9 mouse cellular contexts compared by ENCODE assay signal in the genomic region with DNA sequence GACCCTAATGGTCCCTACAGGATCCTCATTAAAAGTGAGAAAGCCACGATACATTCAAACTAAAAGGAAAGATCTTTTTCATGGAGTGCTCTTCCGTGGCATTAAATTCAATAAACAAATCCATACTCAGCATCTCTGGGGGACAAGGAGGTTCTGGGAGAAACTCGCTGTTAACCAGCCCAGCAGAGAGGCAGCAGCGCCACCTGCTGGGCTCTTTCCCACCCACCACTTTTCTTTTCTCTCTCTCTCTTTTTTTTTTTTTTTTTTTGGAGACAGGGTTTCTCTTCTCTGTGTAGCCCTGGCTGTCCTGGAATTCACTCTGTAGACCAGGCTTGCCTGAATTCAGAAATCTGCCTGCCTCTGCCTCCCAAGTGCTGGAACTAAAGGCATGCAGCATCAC. TPM values are rescaled to one million over a fixed set of nuclear protein-coding genes. Genes with fewer than 3 reads are reported as not detected.
DNase-seq lines count a peak whose midpoint lies in the region; ATAC-seq and TF ChIP-seq lines count a peak whose summit lies in the region.
"Had no signal": no experiment of that assay in that cellular context is flagged by ENCODE, and none has a peak within 500 bp of the region (broad histone marks: within the 10 kb centered on the region; RNA-seq: fewer than 3 reads in every experiment).

No protein-coding gene starts in this region.

- peak; percentile 73 for TF ChIP-seq CTCF in heart, postnatal 0 days (IDR thresholded peaks at IDR 0.05; ENCODE audit: low read depth)

- H3K4me1 ChIP-seq in heart, postnatal 0 days (ENCODE audit: control insufficient read depth, insufficient read depth): peaks cover 17% of the 10 kb centered on the region

- no peak; the same call in 1 of the 2 replicates for ATAC-seq in heart, postnatal 0 days (ENCODE audit: insufficient read depth, low read depth)
- peak; percentile 50 for ATAC-seq in inflammation-experienced regulatory T-cells, adult 6 months

- TF ChIP-seq EP300 in heart, postnatal 0 days (IDR thresholded peaks at IDR 0.05; ENCODE audit: low read depth): no peak

- H3K9ac ChIP-seq in heart, postnatal 0 days (replicated peaks; ENCODE audit: low read depth, low read length): no peak overlapping the region
- H3K9ac ChIP-seq: embryonic facial prominence, embryonic 12.5 days had no signal

- no peak overlapping the region for H3K4me3 ChIP-seq in heart, postnatal 0 days (ENCODE audit: low read depth, low read length)
- H3K4me3 ChIP-seq: embryonic facial prominence, embryonic 12.5 days had no signal

- WGBS in heart, postnatal 0 days: 7% methylated on average over 4 of the region's 4 CpGs

- peaks cover 29% of the 10 kb centered on the region for H3K36me3 ChIP-seq in heart, postnatal 0 days (replicated peaks; ENCODE audit: control insufficient read depth, insufficient read depth, low read length)

- DNase-seq in heart, postnatal 0 days (ENCODE audit: low spot score): peak; percentile 53
- DNase-seq in heart, adult 9 months (ENCODE audit: low spot score in 2 of 2): no peak
- peak; percentile 81 for DNase-seq in 3T3-L1 (ENCODE audit: low read depth, low spot score)
- DNase-seq in NIH3T3 (ENCODE audit: low read depth): peak; percentile 96
- peak; percentile 69 to 75 for DNase-seq in cerebellum, postnatal 36 days
- peak; percentile 63 for DNase-seq in lung, postnatal 10 days
- DNase-seq in testis, postnatal 10 days (ENCODE audit: low spot score): peak; percentile 81

- no peak overlapping the region for H3K4me2 ChIP-seq in heart, postnatal 0 days (ENCODE audit: low read depth, low read length)
- H3K4me2 ChIP-seq: embryonic facial prominence, embryonic 12.5 days had no signal

- H3K27ac ChIP-seq in heart, postnatal 0 days (ENCODE audit: low read depth): no peak overlapping the region
- H3K27ac ChIP-seq: embryonic facial prominence, embryonic 12.5 days had no signal

- peaks cover 35% of the 10 kb centered on the region for H3K27me3 ChIP-seq in heart, postnatal 0 days (ENCODE audit: control insufficient read depth, insufficient read depth, low read length)

- H3K9me3 ChIP-seq in heart, postnatal 0 days (replicated peaks; ENCODE audit: control insufficient read depth, low read length): no peaks in the 10 kb centered on the region
- H3K9me3 ChIP-seq: embryonic facial prominence, embryonic 12.5 days had no signal

RNA-seq across cellular contexts. Expression of a gene that starts 18.4 kb away (rescaled TPM):
- 2.6 and 5.5 TPM in 2 replicates for total RNA-seq in heart, postnatal 0 days (2014; rRNA removed; ENCODE audit: low replicate concordance)
- 33.4 and 39.7 TPM in 2 replicates for polyA plus RNA-seq in heart, postnatal 0 days (2015; fragmentation: Nextera tagmentation; extraction: Ambion mirVana)
- polyA plus RNA-seq in inflammation-experienced regulatory T-cells, adult 6 months (2017; shearing (Covaris generic)): 10 to 100 TPM; 84.4 to 92.4 (median 85.0) TPM

RNA-seq across cellular contexts. Expression of a gene that starts 18.4 kb away (rescaled TPM):
- total RNA-seq in heart, postnatal 0 days (2014; rRNA removed; ENCODE audit: low replicate concordance): 0.04 and 1.5 TPM in 2 replicates
- 0.03 and 0.08 TPM in 2 replicates for polyA plus RNA-seq in heart, postnatal 0 days (2015; fragmentation: Nextera tagmentation; extraction: Ambion mirVana)
- not detected for polyA plus RNA-seq in inflammation-experienced regulatory T-cells, adult 6 months (2017; shearing (Covaris generic))

RNA-seq across cellular contexts. Expression of a gene that starts 25.5 kb away (rescaled TPM):
- total RNA-seq in heart, postnatal 0 days (2014; rRNA removed; ENCODE audit: low replicate concordance): 7.1 and 14.5 TPM in 2 replicates
- 6.2 and 6.5 TPM in 2 replicates for polyA plus RNA-seq in heart, postnatal 0 days (2015; fragmentation: Nextera tagmentation; extraction: Ambion mirVana)
- 10 to 100 TPM in 2 of 3 experiments, 1 to 10 TPM in 1; 8.2 to 15.6 (median 13.5) TPM for polyA plus RNA-seq in inflammation-experienced regulatory T-cells, adult 6 months (2017; shearing (Covaris generic))

RNA-seq across cellular contexts. Expression of a gene that starts 39.5 kb away (rescaled TPM):
- 15.4 and 23.6 TPM in 2 replicates for total RNA-seq in heart, postnatal 0 days (2014; rRNA removed; ENCODE audit: low replicate concordance)
- 47.5 and 50.6 TPM in 2 replicates for polyA plus RNA-seq in heart, postnatal 0 days (2015; fragmentation: Nextera tagmentation; extraction: Ambion mirVana)
- polyA plus RNA-seq in inflammation-experienced regulatory T-cells, adult 6 months (2017; shearing (Covaris generic)): 100 to 1,000 TPM; 106 to 117 (median 115) TPM

Comparison
In these comparisons a context has a peak if more than half of its experiments do, and no peak if none do; other contexts are left out.
1. DNase-seq: peak in heart, postnatal 0 days (single experiment), 3T3-L1 (single experiment), NIH3T3 (single experiment), cerebellum, postnatal 36 days (2 of 2), lung, postnatal 10 days (single experiment) and testis, postnatal 10 days (single experiment); none in heart, adult 9 months (0 of 2).